Mouse (Mus musculus) MEL (cell line): Measurements from ENCODE around the gene Ccdc87.

ENCODE experiments used
- BHLHE40 ChIP-seq: IDR thresholded peaks from 2 replicates; pipeline ENCODE4 v1.6.1; 2012; ENCODE audit warnings: low read depth, mild to moderate bottlenecking, inconsistent platforms, low read length, improper control_type of control experiment, borderline replicate concordance
- CTCF ChIP-seq, 3 experiments: IDR thresholded peaks in 2 of 3; conservative IDR thresholded peaks in 1 of 3; 2 replicates each; pipeline ENCODE4 v1.5.1; 2011 to 2012; ENCODE audit warnings: low read length in 3 of 3, low read depth in 2 of 3, mild to moderate bottlenecking in 2 of 3, improper control_type of control experiment in 1 of 3, inconsistent platforms in 1 of 3, mixed read lengths in 1 of 3, moderate library complexity in 1 of 3; ENCODE audit not compliant: control insufficient read depth in 1 of 3, insufficient read depth in 1 of 3, poor library complexity in 1 of 3, severe bottlenecking in 1 of 3
- EP300 ChIP-seq, 2 experiments: IDR thresholded peaks; 2 replicates each; pipeline ENCODE4 v1.6.1; 2011; ENCODE audit warnings: improper control_type of control experiment in 2 of 2, low read length in 2 of 2, low read depth in 1 of 2, mild to moderate bottlenecking in 1 of 2
- GATA1 ChIP-seq: IDR thresholded peaks from 2 replicates; pipeline ENCODE4 v1.6.1; 2011; ENCODE audit warnings: low read depth, low read length, improper control_type of control experiment
- HCFC1 ChIP-seq: IDR thresholded peaks from 2 replicates; pipeline ENCODE4 v1.6.1; 2012; ENCODE audit warnings: low read depth, mild to moderate bottlenecking, inconsistent platforms, low read length, improper control_type of control experiment, moderate library complexity
- RCOR1 ChIP-seq: IDR thresholded peaks from 2 replicates; pipeline ENCODE4 v1.6.1; 2012; ENCODE audit warnings: low read depth, mild to moderate bottlenecking, inconsistent platforms, low read length, improper control_type of control experiment
- ZKSCAN1 ChIP-seq: IDR thresholded peaks from 2 replicates; pipeline ENCODE4 v1.6.1; 2012; ENCODE audit warnings: low read depth, mild to moderate bottlenecking, inconsistent platforms, low read length, improper control_type of control experiment, moderate library complexity

DNA sequence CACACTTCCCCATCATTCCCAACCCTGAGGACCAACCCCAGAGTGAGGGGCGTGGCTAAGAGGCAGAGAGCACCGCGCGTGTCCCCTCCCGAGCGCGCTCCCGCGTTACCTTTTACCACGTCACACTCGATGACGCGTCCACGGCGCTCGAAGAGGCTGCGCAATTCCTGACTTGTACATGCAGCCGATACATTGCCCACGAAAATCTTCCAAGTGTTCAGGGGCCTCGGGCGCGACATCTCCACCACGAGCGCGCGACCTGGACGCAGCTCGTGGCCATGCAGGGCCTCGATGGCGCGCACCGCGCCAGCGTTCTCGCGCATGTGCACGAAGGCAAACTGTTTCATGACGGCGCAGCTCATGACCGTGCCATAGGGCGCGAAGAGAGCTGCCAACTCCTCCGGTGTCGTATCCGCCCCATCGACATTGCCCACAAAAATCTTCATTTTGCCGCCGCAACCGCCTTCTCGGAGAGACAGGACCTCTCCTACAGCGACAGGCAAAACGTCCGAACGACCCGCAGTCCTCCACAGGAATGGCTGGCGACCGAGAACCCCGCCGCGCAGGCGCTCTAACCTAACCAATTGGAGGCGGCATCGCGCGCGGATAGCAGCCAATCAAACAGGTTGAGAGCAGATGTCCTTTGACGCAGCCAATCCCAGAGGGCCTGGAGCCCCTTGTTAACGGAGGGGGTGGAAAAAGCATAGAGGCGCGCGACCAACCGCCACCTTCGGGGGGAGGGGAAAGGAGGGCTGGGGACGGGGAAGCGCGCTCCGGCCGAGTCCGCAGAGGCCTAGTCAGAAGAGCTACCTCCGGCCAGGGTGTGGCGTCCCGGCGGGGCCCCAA, 27.9 kb upstream of the Ccdc87 start, which contains the start of the genes Gm21992 and Rbm14:
- TF ChIP-seq BHLHE40, result no peak
- peak; percentile 79 for TF ChIP-seq HCFC1
- TF ChIP-seq CTCF (IDR thresholded peaks at IDR 0.05 in 2 of 3, conservative IDR thresholded peaks at IDR 0.05 in 1 of 3; ENCODE audit: control insufficient read depth in 1 of 3, insufficient read depth in 1 of 3, low read depth in 2 of 3, low read length in 3 of 3, poor library complexity in 1 of 3, severe bottlenecking in 1 of 3), result no peak
- no peak for TF ChIP-seq GATA1
- 0 out of 2 replicates have a peak, but pooled peaks have one; percentile 7 for TF ChIP-seq RCOR1
- TF ChIP-seq EP300 (IDR thresholded peaks at IDR 0.05; ENCODE audit: low read depth in 1 of 2, low read length in 2 of 2), result peak in 1 of 2 experiments; percentile 62; a peak in 2 of 4 replicates
- TF ChIP-seq ZKSCAN1, result no peak
